11 mouse cellular contexts compared by ENCODE assay signal in the genomic region with DNA sequence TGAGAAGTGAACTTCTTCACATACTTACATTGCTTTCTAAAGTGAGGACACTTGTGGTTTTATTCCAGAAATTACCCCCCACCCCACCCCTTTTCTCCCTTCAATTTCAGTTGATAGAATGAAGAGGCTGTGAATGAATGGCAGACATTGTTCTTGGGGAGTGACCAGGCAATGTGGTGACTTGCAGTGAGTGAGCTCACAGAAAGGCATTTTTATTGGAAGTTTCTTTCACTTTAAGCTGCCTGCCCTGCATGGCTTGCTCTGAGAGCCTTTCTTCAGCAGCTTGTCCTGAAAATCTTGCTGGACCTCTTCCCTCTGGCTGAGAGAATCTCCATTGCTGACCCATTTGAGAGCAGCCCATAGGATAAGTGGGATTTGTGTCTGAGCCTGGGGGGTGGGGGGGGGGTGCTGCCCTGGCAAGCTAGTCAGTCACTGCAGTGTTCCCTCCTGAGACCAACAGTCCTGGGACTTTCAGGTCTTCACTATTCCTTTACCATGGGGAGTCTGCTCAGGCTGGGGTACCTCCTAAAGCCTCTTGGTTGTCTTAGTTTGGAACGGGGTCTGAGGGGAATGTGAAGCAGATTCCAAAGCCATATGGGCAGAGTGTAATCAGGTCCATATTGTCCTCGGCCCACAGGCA.
DNase-seq lines count a peak whose midpoint lies in the region; ATAC-seq and TF ChIP-seq lines count a peak whose summit lies in the region.
"Had no signal": no experiment of that assay in that cellular context is flagged by ENCODE, and none has a peak within 500 bp of the region (broad histone marks: within the 10 kb centered on the region; RNA-seq: fewer than 3 reads in every experiment).

No protein-coding gene starts in this region.

- no peak overlapping the region for H3K9ac ChIP-seq in forebrain, postnatal 0 days
- no peak overlapping the region for H3K9ac ChIP-seq in kidney, postnatal 0 days (ENCODE audit: low read depth, low read length)
- H3K9ac ChIP-seq in hindbrain, embryonic 11.5 days (ENCODE audit: low read depth, low read length), result no peak overlapping the region
- H3K9ac ChIP-seq in neural tube, embryonic 15.5 days (replicated peaks), result no peak overlapping the region

- no peaks in the 10 kb centered on the region for H3K36me3 ChIP-seq in forebrain, embryonic 10.5 days (replicated peaks)
- no peaks in the 10 kb centered on the region for H3K36me3 ChIP-seq in forebrain, postnatal 0 days (ENCODE audit: insufficient read depth)
- no peaks in the 10 kb centered on the region for H3K36me3 ChIP-seq in kidney, postnatal 0 days (ENCODE audit: insufficient read depth, low read length)
- H3K36me3 ChIP-seq in hindbrain, embryonic 11.5 days (ENCODE audit: control insufficient read depth, insufficient read depth, low read length), result no peaks in the 10 kb centered on the region
- H3K36me3 ChIP-seq in neural tube, embryonic 15.5 days, result no peaks in the 10 kb centered on the region

- peaks cover 43% of the 10 kb centered on the region for H3K4me1 ChIP-seq in forebrain, embryonic 10.5 days
- H3K4me1 ChIP-seq in forebrain, postnatal 0 days (ENCODE audit: insufficient read depth), result 0 out of 2 replicates have a peak, but pooled peaks cover 6% of the 10 kb centered on the region
- peaks cover 28% of the 10 kb centered on the region for H3K4me1 ChIP-seq in kidney, postnatal 0 days (replicated peaks; ENCODE audit: insufficient read depth, low read length)
- peaks cover 14% of the 10 kb centered on the region for H3K4me1 ChIP-seq in hindbrain, embryonic 11.5 days (replicated peaks; ENCODE audit: control insufficient read depth, insufficient read depth, low read length)
- peaks cover 28% of the 10 kb centered on the region for H3K4me1 ChIP-seq in neural tube, embryonic 15.5 days

- no peak for ATAC-seq in forebrain, postnatal 0 days
- ATAC-seq in kidney, postnatal 0 days (replicated peaks; ENCODE audit: low FRiP score, low read depth), result no peak
- ATAC-seq in hindbrain, embryonic 11.5 days (ENCODE audit: low FRiP score), result no peak
- no peak for ATAC-seq in neural tube, embryonic 15.5 days (ENCODE audit: low FRiP score)
- ATAC-seq: forebrain, embryonic 14.5 days had no signal

- H3K4me2 ChIP-seq in forebrain, postnatal 0 days (ENCODE audit: low read depth), result no peak overlapping the region
- no peak overlapping the region for H3K4me2 ChIP-seq in kidney, postnatal 0 days (ENCODE audit: low read length)
- no peak overlapping the region for H3K4me2 ChIP-seq in hindbrain, embryonic 11.5 days (replicated peaks; ENCODE audit: low read depth, low read length)
- no peak overlapping the region for H3K4me2 ChIP-seq in neural tube, embryonic 15.5 days

- peak overlapping the region; percentile 74 for H3K27ac ChIP-seq in forebrain, embryonic 10.5 days
- no peak overlapping the region for H3K27ac ChIP-seq in forebrain, postnatal 0 days (ENCODE audit: low read depth, low read length)
- H3K27ac ChIP-seq in kidney, postnatal 0 days, result peak overlapping the region; percentile 20; the same call in 1 of the 2 replicates
- no peak overlapping the region; the same call in 1 of the 2 replicates for H3K27ac ChIP-seq in hindbrain, embryonic 11.5 days (ENCODE audit: low read depth, low read length)
- peak overlapping the region; percentile 38; the same call in 1 of the 2 replicates for H3K27ac ChIP-seq in neural tube, embryonic 15.5 days (replicated peaks)

- no peak for TF ChIP-seq CTCF in forebrain, postnatal 0 days (IDR thresholded peaks at IDR 0.05; ENCODE audit: low read depth)
- TF ChIP-seq CTCF in kidney, postnatal 0 days (IDR thresholded peaks at IDR 0.05; ENCODE audit: low read depth), result no peak

- DNase-seq in forebrain, embryonic 10.5 days (ENCODE audit: extremely low spot score, low spot score), result no peak
- DNase-seq in forebrain, postnatal 0 days, result no peak
- no peak for DNase-seq in kidney, postnatal 0 days (ENCODE audit: low spot score)
- no peak for DNase-seq in kidney, adult 9 months
- peak; percentile 6 for DNase-seq in hindbrain, embryonic 11.5 days (ENCODE audit: low spot score)
- DNase-seq in MN1 (ENCODE audit: low spot score), result no peak
- DNase-seq in right cerebral cortex, postnatal 4 days, result no peak
- DNase-seq: B cell, adult 2 months; kidney, postnatal 14 days had no signal

- no peaks in the 10 kb centered on the region for H3K9me3 ChIP-seq in forebrain, embryonic 10.5 days
- H3K9me3 ChIP-seq in forebrain, postnatal 0 days (ENCODE audit: low read length), result no peaks in the 10 kb centered on the region
- no peaks in the 10 kb centered on the region for H3K9me3 ChIP-seq in kidney, postnatal 0 days (replicated peaks; ENCODE audit: low read length)
- H3K9me3 ChIP-seq in hindbrain, embryonic 11.5 days (ENCODE audit: control insufficient read depth, low read length), result no peaks in the 10 kb centered on the region
- H3K9me3 ChIP-seq in neural tube, embryonic 15.5 days (replicated peaks), result no peaks in the 10 kb centered on the region

- no peaks in the 10 kb centered on the region for H3K27me3 ChIP-seq in forebrain, embryonic 10.5 days (ENCODE audit: poor library complexity, severe bottlenecking)
- no peaks in the 10 kb centered on the region for H3K27me3 ChIP-seq in forebrain, postnatal 0 days (ENCODE audit: insufficient read depth, low read length)
- H3K27me3 ChIP-seq in kidney, postnatal 0 days (ENCODE audit: insufficient read depth, low read length), result no peaks in the 10 kb centered on the region
- H3K27me3 ChIP-seq in hindbrain, embryonic 11.5 days (ENCODE audit: control insufficient read depth, insufficient read depth, low read length), result no peaks in the 10 kb centered on the region; the same call in 1 of the 2 replicates
- H3K27me3 ChIP-seq in neural tube, embryonic 15.5 days (replicated peaks), result no peaks in the 10 kb centered on the region

- H3K4me3 ChIP-seq in forebrain, embryonic 10.5 days, result no peak overlapping the region
- no peak overlapping the region for H3K4me3 ChIP-seq in forebrain, postnatal 0 days (ENCODE audit: low read depth, low read length)
- H3K4me3 ChIP-seq in kidney, postnatal 0 days (replicated peaks; ENCODE audit: low read depth, low read length), result no peak overlapping the region
- no peak overlapping the region for H3K4me3 ChIP-seq in hindbrain, embryonic 11.5 days (ENCODE audit: low read depth, low read length)
- no peak overlapping the region for H3K4me3 ChIP-seq in neural tube, embryonic 15.5 days (replicated peaks)

- 56% methylated on average over 2 of the region's 2 CpGs for WGBS in forebrain, embryonic 10.5 days
- 61% methylated on average over 2 of the region's 2 CpGs for WGBS in forebrain, postnatal 0 days
- 47% methylated on average over 2 of the region's 2 CpGs for WGBS in kidney, postnatal 0 days
- 47% methylated on average over 2 of the region's 2 CpGs for WGBS in hindbrain, embryonic 11.5 days
- WGBS in neural tube, embryonic 15.5 days, result 36% methylated on average over 2 of the region's 2 CpGs

Comparison
In these comparisons a context has a peak if more than half of its experiments do, and no peak if none do; other contexts are left out.
1. H3K27ac ChIP-seq: peak in forebrain, embryonic 10.5 days (single experiment), kidney, postnatal 0 days (single experiment) and neural tube, embryonic 15.5 days (single experiment); none in forebrain, postnatal 0 days (single experiment) and hindbrain, embryonic 11.5 days (single experiment).